Mouse (Mus musculus) cortical plate, adult 2 months (tissue): ENCODE measurements around the gene Oscp1.

Source experiments
- CTCF ChIP-seq: fragments of 200-500 bp; IDR thresholded peaks from 2 replicates; pipeline ENCODE4 v1.5.1; 2011; ENCODE audit warnings: mild to moderate bottlenecking, control low read depth, low read length; ENCODE audit not compliant: insufficient read depth; ENCODE audit errors: extremely low read depth
- POLR2A ChIP-seq: fragments of 200-500 bp; IDR thresholded peaks from 2 replicates; pipeline ENCODE4 v1.6.1; 2011; ENCODE audit warnings: mild to moderate bottlenecking, low read length, control low read depth; ENCODE audit not compliant: insufficient read depth; ENCODE audit errors: extremely low read depth

- TF ChIP-seq CTCF (no peak), POLR2A (no peak)
Measured at GRCm38 (mm10) chr4:126017676-126018332, 40.6 kb upstream of the Oscp1 start.
